Comparison of ENCODE assay signal across 8 mouse cellular contexts in genomic region chr9:65891126-65891525, GRCm38 (mm10). TPM values are rescaled to one million over a fixed set of nuclear protein-coding genes. Genes with fewer than 3 reads are reported as not detected.
DNase-seq lines count a peak whose midpoint lies in the region; ATAC-seq lines count a peak whose summit lies in the region.

No protein-coding gene starts in this region.

- DNase-seq in heart, postnatal 25 days (ENCODE audit: low spot score) = no peak
- DNase-seq in MEL-GATA-1-ER (ENCODE audit: extremely low read depth, low read depth) = peak; percentile 47
- peak; percentile 40 for DNase-seq in hindbrain, embryonic 11.5 days (ENCODE audit: low spot score)
- DNase-seq in frontal cortex, postnatal 25 days (ENCODE audit: low spot score in 2 of 2) = no peak
- DNase-seq in thymus, postnatal 14 days = no peak

- H3K4me3 ChIP-seq in heart, embryonic 11.5 days (ENCODE audit: low read depth, low read length) = peak overlapping the region; percentile 77
- peak overlapping the region; percentile 64 for H3K4me3 ChIP-seq in hindbrain, embryonic 11.5 days (ENCODE audit: low read depth, low read length)

- ATAC-seq in heart, embryonic 11.5 days (replicated peaks; ENCODE audit: insufficient number of reproducible peaks, low FRiP score, low TSS enrichment) = no peak
- no peak for ATAC-seq in hindbrain, embryonic 11.5 days (ENCODE audit: low FRiP score)
- 0 out of 2 replicates have a peak, but pooled peaks have one; percentile 16 for ATAC-seq in megakaryocyte progenitor cell, adult 5-6 weeks (replicated peaks; ENCODE audit: poor library complexity)
- ATAC-seq in monocyte, adult 5-6 weeks (replicated peaks; ENCODE audit: insufficient number of reproducible peaks, low FRiP score, low TSS enrichment, poor library complexity, severe bottlenecking) = no peak

- H3K9me3 ChIP-seq in heart, embryonic 11.5 days (replicated peaks; ENCODE audit: control insufficient read depth, low read length) = no peaks in the 10 kb centered on the region
- H3K9me3 ChIP-seq in hindbrain, embryonic 11.5 days (ENCODE audit: control insufficient read depth, low read length) = no peaks in the 10 kb centered on the region

- no peak overlapping the region for H3K27ac ChIP-seq in heart, embryonic 11.5 days (ENCODE audit: low read depth, low read length)
- no peak overlapping the region for H3K27ac ChIP-seq in hindbrain, embryonic 11.5 days (ENCODE audit: low read depth, low read length)

- peak overlapping the region; percentile 89 for H3K4me2 ChIP-seq in heart, embryonic 11.5 days
- H3K4me2 ChIP-seq in hindbrain, embryonic 11.5 days (replicated peaks; ENCODE audit: low read depth, low read length) = peak overlapping the region; percentile 79

- peak overlapping the region; percentile 89 for H3K9ac ChIP-seq in heart, embryonic 11.5 days (ENCODE audit: low read depth, low read length)
- peak overlapping the region; percentile 53 for H3K9ac ChIP-seq in hindbrain, embryonic 11.5 days (ENCODE audit: low read depth, low read length)

- H3K27me3 ChIP-seq in heart, embryonic 11.5 days (ENCODE audit: control insufficient read depth, insufficient read depth, low read length) = no peaks in the 10 kb centered on the region
- H3K27me3 ChIP-seq in hindbrain, embryonic 11.5 days (ENCODE audit: control insufficient read depth, insufficient read depth, low read length) = no peaks in the 10 kb centered on the region

- intact Hi-C loops in heart, postnatal 25 days (cut with DNase I) = no loop called here

- H3K4me1 ChIP-seq in heart, embryonic 11.5 days (ENCODE audit: control insufficient read depth, insufficient read depth, low read length) = peaks cover 10% of the 10 kb centered on the region
- no peaks in the 10 kb centered on the region for H3K4me1 ChIP-seq in hindbrain, embryonic 11.5 days (replicated peaks; ENCODE audit: control insufficient read depth, insufficient read depth, low read length)

- WGBS in heart, embryonic 11.5 days (ENCODE audit: insufficient replicate concordance) = 10% methylated on average over 5 of the region's 5 CpGs
- 3% methylated on average over 5 of the region's 5 CpGs for WGBS in hindbrain, embryonic 11.5 days

- H3K36me3 ChIP-seq in heart, embryonic 11.5 days (ENCODE audit: control insufficient read depth, insufficient read depth, low read length) = peaks cover 13% of the 10 kb centered on the region; the same call in 1 of the 2 replicates
- H3K36me3 ChIP-seq in hindbrain, embryonic 11.5 days (ENCODE audit: control insufficient read depth, insufficient read depth, low read length) = no peaks in the 10 kb centered on the region

RNA-seq across cellular contexts. Expression of gene Pclaf, which starts 1.1 kb away (rescaled TPM):
- polyA plus RNA-seq in heart, embryonic 11.5 days (2014; fragmentation: Nextera tagmentation; extraction: Ambion mirVana) = 122 and 130 TPM in 2 replicates
- under 1 TPM; 0.81 to 0.84 TPM for total RNA-seq in heart, postnatal 25 days (2021)
- 176 and 188 TPM in 2 replicates for polyA plus RNA-seq in hindbrain, embryonic 11.5 days (2014; fragmentation: Nextera tagmentation; extraction: Ambion mirVana)
- 90.5 and 107 TPM in 2 replicates for total RNA-seq in megakaryocyte progenitor cell, adult 5-6 weeks (2015)
- 256 and 269 TPM in 2 replicates for total RNA-seq in megakaryocyte progenitor cell, adult 5-6 weeks (2017)
- 3.3 to 4.6 TPM (median 3.6 TPM) in 3 replicates for total RNA-seq in monocyte, adult 5-6 weeks (2017)

RNA-seq across cellular contexts. Expression of gene Trip4, which starts 17.5 kb away (rescaled TPM):
- polyA plus RNA-seq in heart, embryonic 11.5 days (2014; fragmentation: Nextera tagmentation; extraction: Ambion mirVana) = 29.6 and 30.5 TPM in 2 replicates
- total RNA-seq in heart, postnatal 25 days (2021) = 10 to 100 TPM; 15.9 to 18.3 TPM
- 35.8 and 40.7 TPM in 2 replicates for polyA plus RNA-seq in hindbrain, embryonic 11.5 days (2014; fragmentation: Nextera tagmentation; extraction: Ambion mirVana)
- 15.1 and 17.0 TPM in 2 replicates for total RNA-seq in megakaryocyte progenitor cell, adult 5-6 weeks (2015)
- 18.4 and 21.1 TPM in 2 replicates for total RNA-seq in megakaryocyte progenitor cell, adult 5-6 weeks (2017)
- 28.5 to 53.8 TPM (median 33.5 TPM) in 3 replicates for total RNA-seq in monocyte, adult 5-6 weeks (2017)

RNA-seq across cellular contexts. Expression of gene Csnk1g1, which starts 17.6 kb away (rescaled TPM):
- polyA plus RNA-seq in heart, embryonic 11.5 days (2014; fragmentation: Nextera tagmentation; extraction: Ambion mirVana) = 15.5 and 17.3 TPM in 2 replicates
- 10 to 100 TPM; 11.9 to 12.0 TPM for total RNA-seq in heart, postnatal 25 days (2021)
- 22.3 and 26.0 TPM in 2 replicates for polyA plus RNA-seq in hindbrain, embryonic 11.5 days (2014; fragmentation: Nextera tagmentation; extraction: Ambion mirVana)
- 18.9 and 26.5 TPM in 2 replicates for total RNA-seq in megakaryocyte progenitor cell, adult 5-6 weeks (2015)
- total RNA-seq in megakaryocyte progenitor cell, adult 5-6 weeks (2017) = 8.7 and 15.6 TPM in 2 replicates
- total RNA-seq in monocyte, adult 5-6 weeks (2017) = 23.0 to 65.0 TPM (median 38.0 TPM) in 3 replicates

Comparison
In these comparisons a context has a peak if more than half of its experiments do, and no peak if none do; other contexts are left out.
1. DNase-seq: peak in MEL-GATA-1-ER (single experiment) and hindbrain, embryonic 11.5 days (single experiment); none in heart, postnatal 25 days (single experiment), frontal cortex, postnatal 25 days (0 of 2) and thymus, postnatal 14 days (single experiment).
2. RNA of gene Pclaf, which starts 1.1 kb away (total RNA-seq): 90.5 to 269 TPM in megakaryocyte progenitor cell, adult 5-6 weeks; 3.3 to 4.6 TPM in monocyte, adult 5-6 weeks and 0.81 to 0.84 TPM in heart, postnatal 25 days; every median in the first group is over 10 times any median in the second.